Mouse (Mus musculus): ENCODE data around the gene Usp47. TPM values are rescaled to one million over a fixed set of nuclear protein-coding genes. Genes with fewer than 3 reads are reported as not detected.

Usp47 gene
- polyA plus RNA-seq (2012) = 0.14 and 0.23 TPM in 2 replicates

DNA sequence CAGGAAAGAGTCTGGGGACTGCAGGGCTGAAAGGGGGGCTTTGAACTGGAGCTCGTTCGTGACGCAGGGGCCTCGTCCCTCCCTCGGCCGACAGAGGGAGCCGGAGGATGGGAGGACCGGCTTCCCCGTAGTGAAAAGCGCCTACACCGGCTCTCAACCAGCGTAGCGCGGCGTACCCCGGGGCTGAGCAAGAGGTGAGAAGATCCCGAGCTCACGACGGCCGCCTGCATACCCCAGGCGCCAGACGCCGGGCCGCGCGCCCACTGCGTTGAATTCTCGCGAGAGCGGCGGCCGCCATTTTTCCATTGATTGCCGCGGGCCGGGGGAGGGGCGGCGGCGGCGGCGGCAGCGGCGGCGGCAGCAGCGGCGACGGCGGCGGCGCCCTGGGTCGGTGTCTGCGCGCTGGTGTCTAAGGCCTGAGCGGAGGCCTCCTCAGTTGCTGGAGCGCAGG lies at the start of gene Usp47:
Gene Usp47 (plus strand): TSS at position 355 of the 451 bp plus-strand sequence.
- TF ChIP-seq GATA1 (IDR thresholded peaks at IDR 0.05; ENCODE audit: low read length) (no peak), TAL1 (IDR thresholded peaks at IDR 0.05; ENCODE audit: low read length) (no peak)
- Histone ChIP-seq H3K9me3 (ENCODE audit: control insufficient read depth, low read length) (no peaks in the 10 kb centered on the region), H3K27me3 (ENCODE audit: control insufficient read depth) (no peaks in the 10 kb centered on the region), H3K4me3 (replicated peaks) (peak within 1 kb of the TSS; percentile 99), H3K4me1 (ENCODE audit: control insufficient read depth) (peaks cover 35% of the 10 kb centered on the region), H3K36me3 (ENCODE audit: control insufficient read depth) (peaks cover 5% of the 10 kb centered on the region)

- Histone ChIP-seq H3K4me1 (ENCODE audit: control insufficient read depth) (no peaks in the 10 kb centered on the region), H3K9me3 (ENCODE audit: control insufficient read depth, low read length) (no peaks in the 10 kb centered on the region), H3K27me3 (ENCODE audit: control insufficient read depth) (no peaks in the 10 kb centered on the region), H3K4me3 (replicated peaks) (no peak overlapping the region), H3K36me3 (ENCODE audit: control insufficient read depth) (no peaks in the 10 kb centered on the region)
- TF ChIP-seq GATA1 (IDR thresholded peaks at IDR 0.05; ENCODE audit: low read length) (no peak), TAL1 (IDR thresholded peaks at IDR 0.05; ENCODE audit: low read length) (no peak)
These were observed 46.9 kb upstream of the Usp47 start for GRCm38 (mm10) chr7:111976401-111976800.

DNA sequence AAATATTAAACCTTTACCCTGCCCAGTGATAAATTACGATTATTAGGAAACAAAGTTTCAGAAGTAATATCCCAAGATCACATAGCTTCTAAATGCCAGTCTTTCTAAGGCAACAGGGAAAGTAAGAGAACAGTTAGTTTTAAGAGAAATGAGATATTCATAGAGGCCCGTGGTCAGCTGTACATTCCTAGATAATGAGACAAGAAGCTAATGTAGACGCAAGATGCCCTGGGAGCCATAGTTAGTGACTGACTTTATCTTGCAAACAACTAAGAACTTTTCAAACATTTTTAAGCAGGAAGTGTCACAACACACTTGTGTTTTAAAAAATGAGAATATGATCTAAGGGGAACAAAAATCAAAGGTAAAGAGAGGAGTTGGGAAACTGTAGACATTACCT lies 45.4 kb upstream of the Usp47 start:
- TF ChIP-seq GATA1 (IDR thresholded peaks at IDR 0.05; ENCODE audit: low read length) = no peak
- no peak for TF ChIP-seq TAL1 (IDR thresholded peaks at IDR 0.05; ENCODE audit: low read length)
- no peak overlapping the region for H3K4me3 ChIP-seq (replicated peaks)
- no peaks in the 10 kb centered on the region for H3K27me3 ChIP-seq (ENCODE audit: control insufficient read depth)
- no peaks in the 10 kb centered on the region for H3K9me3 ChIP-seq (ENCODE audit: control insufficient read depth, low read length)
- H3K4me1 ChIP-seq (ENCODE audit: control insufficient read depth) = no peaks in the 10 kb centered on the region
- no peaks in the 10 kb centered on the region for H3K36me3 ChIP-seq (ENCODE audit: control insufficient read depth)

DNA sequence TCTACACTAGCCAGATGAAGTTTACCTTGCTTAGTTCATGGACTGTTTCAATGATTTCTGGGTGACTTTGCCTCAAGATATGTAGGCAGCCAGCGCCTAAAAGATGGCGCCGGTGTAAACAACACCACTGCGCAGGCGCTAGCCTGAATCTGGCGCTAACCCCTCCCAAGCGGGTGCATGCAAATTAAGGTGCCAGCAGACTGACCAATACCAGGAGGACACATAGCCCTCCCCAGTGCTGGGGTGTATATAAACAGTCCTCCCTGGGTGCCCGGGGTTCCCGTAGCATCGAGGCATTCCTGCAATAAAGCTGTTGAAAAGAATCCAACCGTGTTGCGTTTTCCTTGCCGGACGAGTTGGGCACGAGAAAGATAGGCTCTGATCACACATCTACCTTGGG lies 41.0 kb upstream of the Usp47 start:
- TF ChIP-seq TAL1 (IDR thresholded peaks at IDR 0.05; ENCODE audit: low read length) (no peak), GATA1 (IDR thresholded peaks at IDR 0.05; ENCODE audit: low read length) (no peak)
- Histone ChIP-seq H3K36me3 (ENCODE audit: control insufficient read depth) (no peaks in the 10 kb centered on the region), H3K9me3 (ENCODE audit: control insufficient read depth, low read length) (no peaks in the 10 kb centered on the region), H3K27me3 (ENCODE audit: control insufficient read depth) (no peaks in the 10 kb centered on the region), H3K4me1 (ENCODE audit: control insufficient read depth) (no peaks in the 10 kb centered on the region), H3K4me3 (replicated peaks) (no peak overlapping the region)

GRCm38 (mm10) chr7:111984530-111984929 lies 38.8 kb upstream of the Usp47 start:
- H3K9me3 ChIP-seq (ENCODE audit: control insufficient read depth, low read length) = no peaks in the 10 kb centered on the region
- no peak overlapping the region for H3K4me3 ChIP-seq (replicated peaks)
- no peaks in the 10 kb centered on the region for H3K4me1 ChIP-seq (ENCODE audit: control insufficient read depth)
- H3K36me3 ChIP-seq (ENCODE audit: control insufficient read depth) = no peaks in the 10 kb centered on the region
- TF ChIP-seq GATA1 (IDR thresholded peaks at IDR 0.05; ENCODE audit: low read length) (no peak), TAL1 (IDR thresholded peaks at IDR 0.05; ENCODE audit: low read length) (no peak)
- no peaks in the 10 kb centered on the region for H3K27me3 ChIP-seq (ENCODE audit: control insufficient read depth)

- Histone ChIP-seq H3K36me3 (ENCODE audit: control insufficient read depth) (no peaks in the 10 kb centered on the region), H3K27me3 (ENCODE audit: control insufficient read depth) (no peaks in the 10 kb centered on the region), H3K9me3 (ENCODE audit: control insufficient read depth, low read length) (no peaks in the 10 kb centered on the region), H3K4me1 (ENCODE audit: control insufficient read depth) (no peaks in the 10 kb centered on the region), H3K4me3 (replicated peaks) (no peak overlapping the region)
- TF ChIP-seq GATA1 (IDR thresholded peaks at IDR 0.05; ENCODE audit: low read length) = no peak
- no peak for TF ChIP-seq TAL1 (IDR thresholded peaks at IDR 0.05; ENCODE audit: low read length)
These were observed 38.0 kb upstream of the Usp47 start for GRCm38 (mm10) chr7:111985266-111985665.

- no peak for TF ChIP-seq TAL1 (IDR thresholded peaks at IDR 0.05; ENCODE audit: low read length)
- TF ChIP-seq GATA1 (IDR thresholded peaks at IDR 0.05; ENCODE audit: low read length) = no peak
- Histone ChIP-seq H3K27me3 (ENCODE audit: control insufficient read depth) (no peaks in the 10 kb centered on the region), H3K4me3 (replicated peaks) (no peak overlapping the region)
These were observed 36.4 kb upstream of the Usp47 start for GRCm38 (mm10) chr7:111986906-111987305.

GRCm38 (mm10) chr7:111997441-111997840 lies 25.9 kb upstream of the Usp47 start:
- Histone ChIP-seq H3K4me1 (ENCODE audit: control insufficient read depth) (no peaks in the 10 kb centered on the region), H3K27me3 (ENCODE audit: control insufficient read depth) (no peaks in the 10 kb centered on the region), H3K4me3 (replicated peaks) (no peak overlapping the region), H3K9me3 (ENCODE audit: control insufficient read depth, low read length) (no peaks in the 10 kb centered on the region), H3K36me3 (ENCODE audit: control insufficient read depth) (no peaks in the 10 kb centered on the region)
- TF ChIP-seq TAL1 (IDR thresholded peaks at IDR 0.05; ENCODE audit: low read length) = no peak
- no peak for TF ChIP-seq GATA1 (IDR thresholded peaks at IDR 0.05; ENCODE audit: low read length)

More at GRCm38 (mm10) chr7:111986906-111987305, 36.4 kb upstream of the Usp47 start:
- Histone ChIP-seq H3K4me1 (ENCODE audit: control insufficient read depth) (no peaks in the 10 kb centered on the region), H3K9me3 (ENCODE audit: control insufficient read depth, low read length) (no peaks in the 10 kb centered on the region), H3K36me3 (ENCODE audit: control insufficient read depth) (no peaks in the 10 kb centered on the region)

GRCm38 (mm10) chr7:111998446-111999004 lies 24.8 kb upstream of the Usp47 start:
- no peaks in the 10 kb centered on the region for H3K9me3 ChIP-seq (ENCODE audit: control insufficient read depth, low read length)
- H3K4me3 ChIP-seq (replicated peaks) = no peak overlapping the region
- TF ChIP-seq GATA1 (IDR thresholded peaks at IDR 0.05; ENCODE audit: low read length) (no peak), TAL1 (IDR thresholded peaks at IDR 0.05; ENCODE audit: low read length) (no peak)
- H3K4me1 ChIP-seq (ENCODE audit: control insufficient read depth) = no peaks in the 10 kb centered on the region
- no peaks in the 10 kb centered on the region for H3K36me3 ChIP-seq (ENCODE audit: control insufficient read depth)
- H3K27me3 ChIP-seq (ENCODE audit: control insufficient read depth) = no peaks in the 10 kb centered on the region

GRCm38 (mm10) chr7:111999376-111999775 lies 23.9 kb upstream of the Usp47 start:
- Histone ChIP-seq H3K27me3 (ENCODE audit: control insufficient read depth) (no peaks in the 10 kb centered on the region), H3K9me3 (ENCODE audit: control insufficient read depth, low read length) (no peaks in the 10 kb centered on the region), H3K4me3 (replicated peaks) (no peak overlapping the region), H3K4me1 (ENCODE audit: control insufficient read depth) (no peaks in the 10 kb centered on the region), H3K36me3 (ENCODE audit: control insufficient read depth) (no peaks in the 10 kb centered on the region)
- TF ChIP-seq GATA1 (IDR thresholded peaks at IDR 0.05; ENCODE audit: low read length) = no peak
- TF ChIP-seq TAL1 (IDR thresholded peaks at IDR 0.05; ENCODE audit: low read length) = no peak

Data from erythroblast, embryonic 14.5 days (primary cell).